Mouse (Mus musculus) liver, embryonic 14.5 days (tissue): ENCODE results near the gene Ppm1e.

Source experiments
- CTCF ChIP-seq: IDR thresholded peaks from 2 replicates; pipeline ENCODE4 v1.5.1; 2016; ENCODE audit warnings: antibody characterized with exemption, low read depth, control low read depth
- EP300 ChIP-seq: IDR thresholded peaks from 2 replicates; pipeline ENCODE4 v1.6.1; 2016; ENCODE audit warnings: antibody characterized with exemption, low read depth

DNA sequence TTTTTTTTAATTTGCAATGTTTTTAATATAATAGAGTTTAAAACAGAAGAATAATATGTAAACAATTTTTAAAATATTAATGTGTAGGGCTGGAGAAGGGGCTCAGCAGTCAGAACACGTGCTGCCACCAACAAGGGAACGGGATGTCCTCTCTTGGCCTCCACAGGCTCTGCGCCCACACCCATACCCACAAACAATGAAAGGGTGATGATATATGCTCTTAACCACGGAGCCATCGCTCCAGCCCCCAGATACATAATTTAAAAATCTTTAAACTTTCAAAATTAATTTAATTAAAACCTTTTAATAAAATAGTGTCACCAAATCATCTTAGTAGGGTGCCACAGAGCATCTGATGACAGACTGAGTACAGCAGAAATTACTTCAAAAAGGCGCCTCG, 8.2 kb upstream of the Ppm1e start:
- TF ChIP-seq EP300 (no peak), CTCF (no peak)
